Mouse (Mus musculus) E14TG2a.4 (cell line): ENCODE results near the gene Polr1e.
"Not testable (repeated sequence)": the region's sequence is repeated elsewhere in the genome, so short reads cannot be mapped to it uniquely, and the experiment has no call there.

Experiments used
- H3K27me3 ChIP-seq: 2 replicates; pipeline ENCODE4 v1.6.1; 2014; ENCODE audit warnings: low read length, control low read depth; ENCODE audit not compliant: insufficient read depth
- H3K36me3 ChIP-seq: 2 replicates; pipeline ENCODE4 v1.6.1; 2014; ENCODE audit warnings: low read length, control low read depth; ENCODE audit not compliant: insufficient read depth
- H3K4me1 ChIP-seq: replicated peaks from 2 replicates; pipeline ENCODE4 v1.6.1; 2014; ENCODE audit warnings: low read depth, low read length, control low read depth
- H3K4me3 ChIP-seq: replicated peaks from 2 replicates; pipeline ENCODE4 v1.5.1; 2014; ENCODE audit warnings: mild to moderate bottlenecking, low read length
- H3K9me3 ChIP-seq: 2 replicates; pipeline ENCODE4 v1.6.1; 2014; ENCODE audit warnings: low read length, control low read depth
- CTCF ChIP-seq: conservative IDR thresholded peaks from 2 replicates; pipeline ENCODE4 v1.5.1; 2014; ENCODE audit warnings: low read length
- NANOG ChIP-seq: IDR thresholded peaks from 2 replicates; pipeline ENCODE4 v1.6.1; 2014; ENCODE audit warnings: borderline replicate concordance, low read length, mixed read lengths
- POU5F1 ChIP-seq: IDR thresholded peaks from 2 replicates; pipeline ENCODE4 v1.6.1; 2014; ENCODE audit warnings: low read length, borderline replicate concordance

The Polr1e gene

DNA sequence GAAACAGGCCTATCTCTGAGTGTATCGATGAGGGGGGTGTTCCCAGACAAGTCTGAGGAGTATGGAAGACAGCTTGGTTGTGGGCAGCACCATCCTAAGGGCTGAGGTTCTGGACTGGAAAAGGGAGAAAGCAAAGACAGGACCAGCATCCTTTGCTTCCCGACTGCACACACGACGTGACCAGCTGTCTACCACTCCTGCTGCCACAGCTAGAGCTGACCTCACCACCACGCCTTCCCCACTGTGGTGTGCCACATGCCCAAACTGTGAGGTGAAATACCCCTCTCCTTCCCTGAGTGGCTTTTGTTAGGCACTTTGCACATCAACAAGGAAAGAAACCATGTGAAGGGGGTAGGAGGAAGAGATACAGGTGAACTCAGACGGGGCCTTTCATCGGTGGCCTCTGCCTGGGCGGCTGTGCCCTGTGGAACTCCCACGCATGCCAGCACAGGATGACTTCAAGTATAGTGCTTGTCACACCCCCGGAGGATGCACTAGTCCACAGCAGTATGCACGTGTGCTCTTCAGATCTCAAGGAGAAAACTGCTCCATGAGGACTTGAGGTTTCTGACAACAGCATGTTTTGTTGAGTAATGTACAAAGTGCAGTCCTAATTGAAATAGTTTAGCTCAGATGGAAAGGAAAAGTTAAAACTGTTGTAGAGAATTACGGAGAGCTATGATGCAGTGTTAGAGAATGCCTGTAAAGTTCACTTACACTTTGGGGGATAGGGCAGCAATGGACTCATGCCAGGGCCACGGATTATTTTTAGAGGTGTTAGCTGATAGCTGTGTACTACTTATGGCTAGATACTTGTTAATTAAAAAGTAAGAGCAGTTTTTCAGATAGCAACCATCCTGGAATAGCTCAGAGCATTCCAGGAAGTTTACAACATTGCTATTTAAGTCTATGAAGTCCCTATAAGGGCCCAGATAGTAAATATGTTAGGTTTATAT, 19.4 kb downstream of the Polr1e start:
- TF ChIP-seq NANOG (no peak), POU5F1 (no peak), CTCF (no peak)
- Histone ChIP-seq H3K36me3 (peaks cover 31% of the 10 kb centered on the region), H3K4me1 (peaks cover 6% of the 10 kb centered on the region; the same call in 1 of the 2 replicates), H3K4me3 (no peak overlapping the region), H3K9me3 (no peaks in the 10 kb centered on the region), H3K27me3 (no peaks in the 10 kb centered on the region)

DNA sequence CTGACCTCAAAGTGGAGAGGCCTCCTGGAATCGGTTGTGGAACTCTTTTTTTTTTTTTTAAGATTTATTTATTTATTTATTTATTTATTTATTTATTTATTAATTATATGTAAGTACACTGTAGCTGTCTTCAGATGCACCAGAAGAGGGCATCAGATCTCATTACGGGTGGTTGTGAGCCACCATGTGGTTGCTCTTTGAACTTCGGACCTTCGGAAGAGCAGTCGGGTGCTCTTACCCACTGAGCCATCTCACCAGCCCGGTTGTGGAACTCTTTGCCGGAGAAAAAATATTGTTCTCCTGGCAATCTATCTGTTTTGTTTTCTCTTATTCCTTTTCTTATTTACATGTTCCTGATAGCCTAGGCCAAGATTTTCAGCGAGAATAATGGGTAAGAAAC, 20.5 kb downstream of the Polr1e start:
- not testable (repeated sequence) for H3K9me3 ChIP-seq, H3K27me3 ChIP-seq, H3K4me1 ChIP-seq, H3K4me3 ChIP-seq
- peaks cover 20% of the 10 kb centered on the region for H3K36me3 ChIP-seq

GRCm38 (mm10) chr4:45039546-45039945, 21.2 kb downstream of the Polr1e start:
- H3K9me3 ChIP-seq, H3K4me3 ChIP-seq, H3K4me1 ChIP-seq, H3K27me3 ChIP-seq: not testable (repeated sequence)
- peaks cover 13% of the 10 kb centered on the region for H3K36me3 ChIP-seq

- H3K9me3 ChIP-seq = no peaks in the 10 kb centered on the region
These were observed 22.4 kb downstream of the Polr1e start for GRCm38 (mm10) chr4:45040795-45041194.

DNA sequence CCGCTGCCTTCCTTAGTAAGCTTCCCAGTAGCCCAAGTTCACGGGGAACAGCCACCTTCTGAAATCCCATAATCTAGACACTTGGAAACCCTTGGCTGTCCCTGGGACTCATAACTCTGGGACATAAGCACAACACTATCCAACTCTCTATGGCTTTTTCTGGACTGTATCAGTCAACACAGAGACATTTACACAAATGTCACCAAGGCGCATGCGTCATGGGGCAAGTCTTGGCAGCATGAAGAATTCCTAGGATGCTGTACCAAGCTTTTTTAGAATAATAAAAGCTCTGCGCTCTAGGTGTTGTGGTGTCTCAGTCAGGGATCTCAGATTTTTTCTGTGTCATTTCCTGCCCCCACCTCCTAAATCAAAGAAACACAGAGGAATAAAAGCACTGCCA, 28.3 kb downstream of the Polr1e start:
- Histone ChIP-seq H3K9me3 (no peaks in the 10 kb centered on the region), H3K36me3 (no peaks in the 10 kb centered on the region), H3K4me3 (no peak overlapping the region), H3K4me1 (no peaks in the 10 kb centered on the region), H3K27me3 (no peaks in the 10 kb centered on the region)
- TF ChIP-seq NANOG (no peak), POU5F1 (no peak), CTCF (no peak)

More at GRCm38 (mm10) chr4:45040795-45041194, 22.4 kb downstream of the Polr1e start:
- H3K4me1 ChIP-seq = peaks cover 6% of the 10 kb centered on the region; the same call in 1 of the 2 replicates
- H3K36me3 ChIP-seq = peaks cover 4% of the 10 kb centered on the region
- H3K4me3 ChIP-seq = no peak overlapping the region
- no peak for TF ChIP-seq CTCF
- TF ChIP-seq POU5F1 = no peak
- TF ChIP-seq NANOG = no peak
- H3K27me3 ChIP-seq = no peaks in the 10 kb centered on the region

DNA sequence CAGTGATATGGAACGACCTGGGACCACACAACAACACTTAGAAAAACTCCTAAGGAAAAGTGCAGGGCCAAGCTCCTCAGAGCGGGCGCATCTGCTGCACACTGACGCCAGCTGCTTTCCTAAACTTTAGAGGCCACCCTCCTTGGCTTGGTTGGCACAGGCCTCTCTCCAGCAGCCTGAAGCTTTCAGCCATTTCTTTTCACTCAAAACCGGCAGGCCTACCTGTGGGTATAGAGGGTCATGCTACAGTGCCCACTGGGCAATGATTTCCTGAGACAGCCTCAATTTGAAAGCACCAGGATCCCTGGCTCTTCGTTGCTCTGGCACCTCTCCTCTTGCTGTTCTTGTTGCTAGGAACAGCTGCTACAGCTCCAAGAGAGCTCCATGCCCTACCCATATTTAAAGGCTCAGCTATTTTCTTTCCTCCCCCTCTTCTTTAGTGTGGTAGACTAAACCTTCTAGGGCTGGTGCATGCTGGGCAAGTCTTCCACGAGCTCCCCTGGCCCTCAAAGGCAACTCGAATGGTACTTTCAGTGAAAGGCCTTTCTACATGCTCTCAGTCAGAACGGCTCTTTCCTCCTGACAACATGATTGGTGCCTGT, 29.0 kb downstream of the Polr1e start:
- TF ChIP-seq POU5F1 (no peak), CTCF (no peak), NANOG (no peak)
- Histone ChIP-seq H3K4me1 (no peaks in the 10 kb centered on the region), H3K4me3 (no peak overlapping the region), H3K9me3 (no peaks in the 10 kb centered on the region), H3K27me3 (no peaks in the 10 kb centered on the region), H3K36me3 (no peaks in the 10 kb centered on the region)

DNA sequence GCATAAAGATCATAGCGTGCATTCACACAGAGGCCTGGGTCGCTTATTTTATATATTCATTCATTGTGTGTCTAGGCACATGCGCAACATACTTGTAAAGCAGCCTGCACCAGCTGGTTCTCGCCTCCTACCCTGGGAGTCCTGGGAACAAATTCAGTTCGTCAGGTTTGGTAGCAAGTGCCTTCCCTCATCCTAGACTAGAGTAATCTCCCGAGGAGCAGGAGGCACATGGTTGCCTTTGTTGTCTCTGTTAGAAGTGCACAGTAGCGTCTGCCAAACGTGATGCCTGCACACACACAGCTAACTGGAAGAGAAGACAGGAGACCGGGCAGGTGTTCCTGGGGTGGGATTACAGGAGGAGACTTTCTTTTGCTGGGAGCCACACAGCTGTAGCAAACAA, 29.6 kb downstream of the Polr1e start:
- Histone ChIP-seq H3K4me3 (no peak overlapping the region), H3K27me3 (no peaks in the 10 kb centered on the region), H3K4me1 (no peaks in the 10 kb centered on the region), H3K9me3 (no peaks in the 10 kb centered on the region), H3K36me3 (no peaks in the 10 kb centered on the region)
- TF ChIP-seq CTCF = no peak
- no peak for TF ChIP-seq POU5F1
- no peak for TF ChIP-seq NANOG

DNA sequence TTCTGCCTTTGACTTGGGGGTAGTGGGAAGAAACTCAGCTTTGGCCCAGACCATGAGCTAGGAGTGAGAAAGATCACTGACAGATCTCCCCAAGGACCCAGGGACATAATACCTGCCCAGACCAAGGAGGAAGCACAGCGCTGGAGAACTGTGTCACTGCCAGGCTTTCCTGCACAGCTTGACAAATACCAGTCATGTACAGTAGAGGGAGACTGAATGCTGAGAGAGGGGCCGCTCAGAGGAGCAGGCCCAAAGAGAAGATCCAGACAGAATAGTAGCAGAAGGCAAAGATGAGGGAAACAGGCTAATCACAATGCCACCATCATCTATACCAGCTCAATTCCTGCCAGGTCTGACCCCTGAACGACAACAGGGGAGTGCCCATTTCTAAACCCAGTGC, 36.5 kb downstream of the Polr1e start:
- Histone ChIP-seq H3K27me3 (no peaks in the 10 kb centered on the region), H3K36me3 (peaks cover 7% of the 10 kb centered on the region; the same call in 1 of the 2 replicates), H3K9me3 (no peaks in the 10 kb centered on the region), H3K4me1 (peaks cover 9% of the 10 kb centered on the region), H3K4me3 (no peak overlapping the region)
- TF ChIP-seq NANOG = no peak
- TF ChIP-seq CTCF = peak; percentile 44
- no peak for TF ChIP-seq POU5F1
